Mouse (Mus musculus): Measurements from ENCODE around the gene Supt6. TPM values are rescaled to one million over a fixed set of nuclear protein-coding genes. Genes with fewer than 3 reads are reported as not detected.

The Supt6 gene
- total and polyA plus RNA-seq, 3 experiments = 39.6 to 93.2 (median 59.8) TPM

DNA sequence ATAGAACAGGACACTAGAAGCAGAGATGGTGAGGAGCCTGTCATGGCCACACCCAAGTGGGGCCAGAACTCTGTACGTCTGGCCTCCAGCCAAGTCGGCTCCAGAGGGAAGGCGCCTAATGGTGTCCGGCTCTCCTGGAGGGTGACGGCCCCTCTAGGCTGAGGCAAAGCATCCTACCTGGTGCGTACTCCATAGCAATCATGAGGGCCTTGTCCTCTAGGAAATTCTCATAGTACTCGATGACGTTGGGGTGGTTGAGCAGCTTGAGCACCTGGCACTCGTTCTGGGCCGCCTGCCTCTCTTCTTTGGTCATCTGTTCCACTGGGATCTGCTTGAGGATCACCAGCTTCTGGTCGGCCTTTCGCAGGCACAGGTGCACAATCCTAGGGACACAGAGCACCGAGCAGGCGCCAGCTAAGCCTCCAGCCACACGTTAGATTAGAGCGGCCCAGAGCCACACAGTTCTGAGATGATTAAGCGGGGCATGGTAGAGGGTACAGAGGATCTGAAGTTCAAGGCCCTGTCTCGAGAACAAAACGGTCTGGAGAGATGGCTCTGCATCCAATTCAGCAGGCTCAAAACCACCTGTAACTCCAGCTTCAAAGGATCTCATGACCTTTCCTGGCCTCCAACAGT lies 72.9 kb downstream of the Supt6 start:
- no peak overlapping the region for H3K27ac ChIP-seq (ENCODE audit: control insufficient read depth, low read depth, low read length)
- H3K79me2 ChIP-seq (ENCODE audit: control insufficient read depth, insufficient read depth, low read length, poor library complexity) = no peaks in the 10 kb centered on the region; the same call in 1 of the 2 replicates
- DNase-seq (ENCODE audit: low read depth, low spot score) = no peak
- H3K9ac ChIP-seq (ENCODE audit: control insufficient read depth, low read depth, low read length, poor library complexity, severe bottlenecking) = no peak overlapping the region
- TF ChIP-seq ELF1 (IDR thresholded peaks at IDR 0.05; ENCODE audit: low read depth, low read length) (no peak), GABPA (IDR thresholded peaks at IDR 0.05; ENCODE audit: low read depth, low read length) (no peak), ZC3H11A (IDR thresholded peaks at IDR 0.05; ENCODE audit: low read depth, low read length) (no peak), USF2 (IDR thresholded peaks at IDR 0.05; ENCODE audit: borderline replicate concordance in 1 of 2, insufficient read depth in 1 of 2, low read depth in 1 of 2, low read length in 2 of 2) (no peak), MYB (IDR thresholded peaks at IDR 0.05; ENCODE audit: low read depth, low read length) (no peak), ZKSCAN1 (IDR thresholded peaks at IDR 0.05; ENCODE audit: low read depth, low read length) (no peak), CHD2 (IDR thresholded peaks at IDR 0.05; ENCODE audit: low read length) (no peak), GATA1 (IDR thresholded peaks at IDR 0.05; ENCODE audit: low read depth, low read length) (no peak), HCFC1 (IDR thresholded peaks at IDR 0.05; ENCODE audit: low read depth, low read length) (no peak), TBP (IDR thresholded peaks at IDR 0.05; ENCODE audit: low read depth, low read length) (no peak), MEF2A (IDR thresholded peaks at IDR 0.05; ENCODE audit: extremely low read depth, insufficient replicate concordance, low read depth, low read length, poor library complexity, severe bottlenecking) (no peak), NRF1 (IDR thresholded peaks at IDR 0.05; ENCODE audit: insufficient read depth, low read depth, low read length, poor library complexity, severe bottlenecking) (no peak), RCOR1 (IDR thresholded peaks at IDR 0.05; ENCODE audit: low read depth, low read length) (no peak), POLR2A (IDR thresholded peaks at IDR 0.05; ENCODE audit: control insufficient read depth in 1 of 2, insufficient read depth in 1 of 2, low read depth in 1 of 2, low read length in 2 of 2, poor library complexity in 1 of 2) (no peak), MXI1 (IDR thresholded peaks at IDR 0.05; ENCODE audit: low read depth, low read length) (no peak), KAT2A (conservative IDR thresholded peaks at IDR 0.05; ENCODE audit: low read depth, low read length) (no peak), POLR2AphosphoS5 (IDR thresholded peaks at IDR 0.05; ENCODE audit: borderline replicate concordance, low read depth, low read length) (no peak), TCF12 (IDR thresholded peaks at IDR 0.05; ENCODE audit: low read depth, low read length) (no peak), SIN3A (IDR thresholded peaks at IDR 0.05; ENCODE audit: low read length) (no peak), EP300 (IDR thresholded peaks at IDR 0.05; ENCODE audit: low read depth in 1 of 2, low read length in 2 of 2) (no peak)
- no peaks in the 10 kb centered on the region for H3K9me3 ChIP-seq (replicated peaks; ENCODE audit: insufficient read depth, low read length)
- no peak overlapping the region for H3K4me3 ChIP-seq (ENCODE audit: control insufficient read depth in 1 of 2, insufficient read depth in 1 of 2, low read depth in 2 of 2, low read length in 2 of 2)
- H3K27me3 ChIP-seq (ENCODE audit: control insufficient read depth in 1 of 2, insufficient read depth in 2 of 2, low read length in 2 of 2) = no peaks in the 10 kb centered on the region
- peaks cover 8 to 11% of the 10 kb centered on the region in 2 experiments for H3K4me1 ChIP-seq (ENCODE audit: control insufficient read depth in 1 of 2, insufficient read depth in 2 of 2, low read length in 2 of 2)
- H3K36me3 ChIP-seq (ENCODE audit: control insufficient read depth in 1 of 2, insufficient read depth in 2 of 2, low read length in 2 of 2) = peaks cover 0 to 11% of the 10 kb centered on the region in 2 experiments; a peak in 2 of 4 replicates
